Mouse (Mus musculus) lung, postnatal 10 days (tissue): ENCODE measurements at regions not wholly inside any gene's neighbourhood (a gene's known extent, or its start where the extent isn't known, plus 50 kb on each side); places are given as distances from the start of the nearest gene placed in this dataset.
"Not testable (repeated sequence)": the region's sequence is repeated elsewhere in the genome, so short reads cannot be mapped to it uniquely, and the experiment has no call there.

Experiments used
- DNase-seq: peaks from one replicate; pipeline ENCODE4 v3.0.0; 2021

DNA sequence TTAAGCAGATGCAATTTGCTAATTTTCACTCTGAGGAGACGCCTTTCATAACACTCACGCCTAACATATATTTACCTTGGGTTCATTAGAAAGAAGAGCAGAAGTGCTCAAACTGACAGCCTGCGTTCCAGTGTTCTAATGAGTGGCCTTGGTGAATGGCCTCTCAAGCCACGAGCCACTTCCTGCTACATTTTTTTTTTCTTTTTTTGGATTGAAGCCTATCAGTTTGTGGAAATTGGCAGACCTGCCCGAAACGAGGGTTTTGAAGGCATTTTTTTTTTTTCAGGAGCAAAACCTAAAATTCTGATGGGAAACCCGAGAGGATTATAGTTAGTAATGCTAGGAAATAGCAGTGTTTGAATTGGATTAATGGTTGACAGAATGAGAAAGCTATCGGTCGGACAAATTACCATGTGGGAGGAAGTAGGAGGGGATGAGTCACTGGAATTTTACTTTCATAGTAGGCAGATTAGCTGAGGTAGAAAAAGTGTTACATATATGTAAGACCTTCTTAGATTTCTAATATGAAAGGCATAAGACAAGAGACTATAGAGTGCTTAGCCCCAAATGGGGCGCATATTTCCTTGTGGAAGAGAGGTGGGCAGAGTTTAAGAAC, 113.7 kb upstream of the Cwc22 start:
- peak; percentile 25 for DNase-seq

DNA sequence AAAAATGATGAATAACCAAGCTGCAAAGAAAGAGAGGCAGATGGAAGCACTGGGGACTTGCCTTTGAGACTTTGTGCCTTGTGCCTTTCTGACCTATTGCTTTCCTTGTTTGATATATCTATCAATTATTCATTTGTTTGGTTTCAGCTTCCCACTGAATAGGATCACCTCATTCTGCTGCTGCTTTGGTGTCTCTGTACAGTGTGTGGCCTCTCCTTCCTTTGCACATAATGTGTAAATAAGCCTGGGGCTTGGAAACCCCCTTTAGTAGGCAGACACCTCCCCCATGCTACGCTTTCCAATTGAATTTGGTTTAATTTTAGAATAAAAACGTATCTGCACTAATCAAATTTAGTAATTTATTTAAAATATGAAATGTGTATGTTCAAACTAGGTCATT, 112.8 kb upstream of the Cwc22 start:
- no peak for DNase-seq

DNA sequence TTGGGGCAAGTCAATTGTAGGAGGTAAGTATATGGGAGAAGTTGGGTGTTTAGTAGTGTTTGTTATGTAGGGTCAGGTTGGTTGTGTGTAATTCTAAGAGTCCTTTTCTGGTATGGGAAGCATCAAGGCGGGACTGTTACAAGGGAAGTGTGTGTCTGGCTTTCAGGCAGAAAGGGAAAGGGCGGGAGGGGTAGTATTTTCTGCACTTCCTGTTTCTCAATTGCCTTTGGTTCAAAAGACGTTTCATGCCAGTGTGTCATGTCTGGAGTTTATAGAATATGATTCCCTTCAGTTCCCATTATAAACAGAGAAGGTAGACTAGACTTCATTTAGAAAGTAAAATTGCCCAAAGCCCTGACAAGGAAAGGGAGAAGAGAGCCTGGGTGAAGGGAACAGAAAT, 107.7 kb upstream of the Cwc22 start:
- no peak for DNase-seq

DNA sequence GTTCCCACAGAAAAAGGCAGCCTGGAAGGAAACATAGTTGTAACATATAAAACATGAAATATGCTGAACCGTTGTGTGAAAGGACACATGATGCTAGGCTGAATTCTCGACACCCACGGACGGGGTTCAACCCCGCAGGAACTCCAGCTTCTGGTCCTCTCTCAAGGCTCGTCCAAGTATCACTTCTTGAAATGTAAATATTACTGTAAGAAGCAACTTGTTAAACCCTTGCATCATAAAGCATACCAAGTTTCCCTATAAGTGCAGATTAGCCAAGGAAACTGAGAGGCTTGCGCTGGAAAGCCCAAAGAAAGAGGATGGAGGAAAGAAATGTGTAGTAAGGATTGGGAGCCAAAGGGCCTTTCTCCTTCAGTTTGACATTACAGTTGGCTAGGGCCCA, 104.4 kb upstream of the Cwc22 start:
- no peak for DNase-seq

DNA sequence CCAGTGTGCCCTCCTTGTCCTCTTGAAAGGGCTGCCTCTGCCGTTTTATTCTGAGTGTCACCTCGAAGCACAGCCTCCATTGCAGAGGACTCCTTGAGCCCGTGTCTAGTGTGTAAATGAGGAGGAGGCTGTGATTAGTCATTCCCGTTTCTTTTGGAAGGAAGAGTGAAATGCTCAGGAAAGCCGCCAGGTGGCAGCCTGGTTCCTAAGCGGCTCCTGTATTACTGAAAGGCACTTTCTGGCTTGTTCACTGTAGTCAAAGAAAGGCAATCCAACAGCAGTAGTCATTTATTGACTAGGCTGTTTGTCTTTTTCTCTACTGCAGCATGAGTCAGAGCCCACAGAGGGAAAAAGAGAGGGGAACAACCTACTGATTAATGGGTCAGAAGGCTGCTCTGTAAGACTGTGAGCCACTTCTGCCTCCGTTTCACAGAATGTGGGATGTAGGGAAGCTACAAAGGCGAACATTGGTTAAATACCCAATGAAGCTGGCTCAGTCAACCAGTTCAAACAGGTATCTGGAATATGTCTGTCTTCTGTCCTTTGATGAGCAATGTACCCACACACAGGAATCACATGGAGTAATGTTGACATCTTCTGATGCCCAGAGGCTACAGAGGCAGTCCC, 103.2 kb upstream of the Cwc22 start:
- peak; percentile 87 for DNase-seq

DNA sequence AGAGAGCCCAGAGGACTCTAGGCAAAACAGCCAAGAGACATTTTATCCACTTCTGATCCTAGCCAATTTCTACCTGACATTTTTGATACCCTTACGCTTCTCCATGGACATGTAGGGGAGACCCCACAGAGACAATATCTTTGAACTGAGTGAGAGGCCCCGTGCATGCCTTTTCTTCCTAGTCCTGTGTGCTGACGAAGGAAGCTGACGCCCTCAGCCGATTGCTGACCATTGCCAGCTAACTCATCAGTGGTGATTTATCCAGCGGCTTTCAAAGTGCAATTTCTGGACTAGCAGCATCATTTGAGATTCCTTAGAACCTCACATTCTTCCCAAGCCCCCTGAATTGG, 102.5 kb upstream of the Cwc22 start:
- no peak for DNase-seq

DNA sequence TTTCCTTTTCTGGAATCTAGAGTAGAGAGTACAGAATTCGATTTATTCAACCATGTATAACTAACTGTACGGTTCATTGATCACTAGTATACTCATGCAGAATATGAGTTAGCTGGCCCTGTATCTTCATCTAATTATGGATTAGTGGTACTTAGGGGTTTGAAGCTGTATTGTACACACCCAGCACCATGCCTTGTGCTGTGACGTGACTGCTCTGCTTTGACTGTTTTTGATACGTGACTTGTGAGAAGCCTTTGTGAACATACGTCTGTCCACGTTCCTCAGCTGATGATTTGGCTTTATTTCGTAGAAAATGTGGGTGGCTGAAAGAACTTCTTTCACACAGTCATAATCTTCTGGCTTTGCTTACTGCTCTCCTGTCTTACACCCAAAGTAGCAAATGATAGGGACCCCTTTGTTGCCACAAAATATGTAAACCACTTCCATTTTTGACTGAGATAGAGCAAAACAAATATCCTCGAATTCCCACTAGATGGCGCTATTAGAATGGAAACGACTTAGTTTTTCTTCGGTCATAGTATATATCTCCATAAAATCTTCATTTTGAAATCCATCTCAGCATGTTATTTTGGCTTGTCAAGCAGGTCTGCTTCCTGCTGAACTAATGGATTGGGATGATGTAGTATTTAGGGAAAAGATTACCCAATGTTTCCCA, 102.0 kb upstream of the Cwc22 start:
- peak; percentile 14 for DNase-seq

DNA sequence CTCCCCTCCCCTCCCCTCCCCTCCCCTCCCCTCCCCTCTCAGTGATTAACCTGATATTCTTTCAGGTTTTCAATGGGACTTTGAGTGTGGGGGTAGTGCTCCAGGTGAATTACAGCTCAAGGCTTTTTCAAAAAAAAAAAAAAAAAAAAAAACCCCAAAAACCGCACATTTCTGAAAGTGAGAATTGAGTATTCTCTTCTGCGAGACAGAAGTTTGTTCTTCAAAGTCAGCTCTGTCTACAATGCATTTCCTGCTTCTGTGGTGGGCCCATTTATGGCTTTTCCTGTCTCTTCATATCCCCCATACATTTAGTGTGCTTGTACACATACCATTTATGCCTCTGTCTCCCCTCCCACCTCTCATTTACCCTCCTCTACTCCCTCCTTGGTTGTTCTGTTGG, 81.1 kb upstream of the Cwc22 start:
- DNase-seq = no peak

DNA sequence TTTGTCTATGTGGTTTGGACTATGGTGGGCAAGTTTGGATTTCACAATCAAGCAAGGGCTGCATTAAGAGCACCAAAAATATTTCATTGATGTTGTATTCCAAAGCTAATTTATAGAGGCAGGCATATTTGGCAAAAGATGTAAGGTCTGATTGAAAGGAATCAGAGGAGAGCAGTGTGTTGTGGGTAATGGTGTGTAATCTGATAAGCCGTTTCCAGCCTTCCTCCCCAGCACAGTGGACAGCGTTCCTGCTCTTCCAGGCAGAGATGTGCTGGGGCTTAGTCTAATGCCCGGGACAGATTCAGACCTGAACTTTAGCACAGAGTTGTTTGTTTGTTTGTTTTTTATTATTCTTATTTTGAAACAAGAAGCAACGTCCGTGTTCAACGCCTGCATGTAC, 80.6 kb upstream of the Cwc22 start:
- DNase-seq = no peak

DNA sequence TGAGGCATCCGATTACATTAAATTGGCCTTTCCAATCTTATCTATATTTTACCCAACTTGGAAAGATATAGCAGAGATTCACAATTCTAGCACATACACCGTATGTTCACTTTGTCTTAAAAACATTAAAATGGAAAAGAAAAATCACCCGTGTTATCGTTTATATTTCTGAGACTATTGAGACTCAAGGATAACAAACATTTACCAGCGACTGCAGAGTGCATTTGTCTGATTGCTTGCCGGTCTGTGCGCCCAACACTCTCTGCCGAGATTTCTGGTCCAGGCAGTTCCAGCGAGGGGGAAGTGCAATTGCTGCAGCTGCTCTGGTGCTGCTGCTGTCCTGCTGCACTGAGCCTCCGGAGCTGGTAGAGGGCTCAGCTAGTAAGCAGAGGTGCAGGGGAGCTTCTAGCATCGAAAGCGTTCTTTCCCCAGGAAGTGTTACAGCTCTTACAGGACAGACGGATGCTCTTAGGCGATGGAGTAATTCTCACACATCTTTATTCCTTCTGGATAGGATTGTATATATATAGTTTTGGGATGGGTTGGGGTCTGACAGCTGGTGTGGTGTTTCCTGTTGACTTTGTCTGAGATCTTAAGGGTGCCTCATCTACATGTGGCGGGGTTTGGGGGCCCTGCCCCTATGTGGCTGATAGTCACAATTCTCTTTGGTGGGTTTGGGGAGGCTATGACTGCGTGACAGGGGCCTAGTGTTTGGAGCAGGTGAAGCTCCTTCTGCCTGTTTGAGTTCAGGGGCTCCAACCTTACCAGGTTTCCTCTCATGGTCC, 79.7 kb upstream of the Cwc22 start:
- DNase-seq = no peak

DNA sequence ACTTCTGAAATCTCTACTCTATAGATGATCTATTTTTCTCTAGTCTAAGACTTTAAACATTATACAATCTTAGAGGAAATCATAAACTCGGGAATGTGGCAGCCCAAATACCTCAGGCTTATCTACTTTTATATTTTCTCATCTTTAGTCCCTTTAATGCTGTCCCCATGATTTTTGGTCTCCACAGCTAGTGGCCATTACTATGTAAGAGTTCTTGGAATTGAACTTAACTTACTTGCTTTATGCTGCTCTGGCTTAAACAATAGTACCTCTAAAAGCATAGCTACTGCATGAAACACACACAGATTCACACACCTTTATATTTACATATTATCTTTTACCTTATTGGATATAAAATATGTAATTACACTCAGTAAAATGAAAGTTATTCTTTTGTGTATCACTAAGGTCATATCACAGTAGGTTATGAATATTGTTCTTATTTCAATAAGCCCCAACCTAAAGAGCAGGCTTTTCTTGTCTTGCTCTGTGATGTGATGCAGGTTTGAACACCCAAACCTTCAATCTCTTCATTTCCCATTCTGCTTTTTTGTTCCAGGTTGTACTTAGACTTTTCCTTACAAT, 78.9 kb upstream of the Cwc22 start:
- DNase-seq = no peak

DNA sequence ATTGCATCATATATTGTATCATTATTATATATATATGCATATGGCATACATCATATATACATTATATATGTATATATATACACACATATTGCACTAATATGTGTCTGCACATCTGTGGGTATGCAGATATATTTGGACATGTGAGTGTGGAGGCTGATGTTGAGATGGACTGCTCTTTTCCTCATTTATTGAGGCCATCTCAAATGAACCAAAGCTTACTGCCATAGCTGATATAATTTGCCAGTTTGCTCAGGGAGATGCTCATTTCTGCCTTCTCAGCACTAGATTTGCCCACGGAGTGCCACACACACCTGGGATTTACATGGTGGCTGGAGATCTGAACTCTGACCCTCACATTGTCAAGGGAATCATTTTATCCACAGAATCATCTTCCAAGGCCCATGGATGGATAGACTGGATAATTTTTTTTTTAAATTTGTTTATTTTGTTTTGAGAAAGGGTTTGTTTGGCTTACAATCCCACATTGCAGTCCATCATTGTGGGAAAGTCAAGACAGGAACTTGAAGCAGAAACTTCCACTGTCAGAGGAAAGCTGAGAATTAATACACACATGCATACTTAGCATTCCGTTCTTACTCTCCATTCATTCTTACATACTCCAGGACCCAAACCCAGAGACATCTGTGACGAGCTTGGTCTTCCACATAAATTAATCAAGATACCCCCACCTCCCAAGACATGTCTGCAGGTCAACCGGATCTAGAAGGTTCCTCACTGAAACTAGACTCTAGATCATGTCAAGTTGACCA, 77.9 kb upstream of the Cwc22 start:
- no peak for DNase-seq

DNA sequence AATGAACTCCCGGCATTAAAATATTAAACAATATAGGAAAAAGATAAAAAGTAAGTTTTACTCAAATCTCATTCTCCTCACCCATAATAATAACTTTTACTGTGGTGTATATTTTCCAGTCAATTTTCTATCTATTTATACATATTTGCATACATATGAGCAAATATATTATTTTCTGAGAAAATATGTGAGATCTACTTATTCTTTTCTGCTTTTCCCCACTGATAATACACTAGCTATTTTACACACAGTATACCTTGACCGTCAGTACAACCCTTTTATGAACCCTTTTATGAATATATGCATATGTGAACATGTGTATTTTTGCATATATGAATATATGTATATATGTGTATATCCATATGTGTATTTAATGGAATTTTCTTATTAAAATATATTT, 77.2 kb upstream of the Cwc22 start:
- no peak for DNase-seq

DNA sequence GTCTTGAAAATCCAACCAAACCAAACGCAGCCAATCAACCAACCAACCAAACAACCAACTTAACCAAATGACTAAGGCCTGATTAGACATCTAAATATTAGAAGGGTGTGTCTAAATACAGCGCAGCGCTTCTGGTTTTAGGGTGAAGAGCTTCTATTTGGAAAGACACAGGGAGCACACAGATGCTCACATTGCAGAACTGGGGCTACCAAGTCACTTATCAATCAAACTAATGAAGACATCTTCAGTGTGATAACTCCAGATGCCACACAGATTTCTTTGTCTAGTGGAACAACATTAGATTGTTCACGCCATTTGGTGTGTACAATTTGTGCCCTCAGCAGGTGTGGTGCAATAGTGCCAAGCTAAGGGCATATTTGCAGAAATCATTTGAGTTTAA, 76.6 kb upstream of the Cwc22 start:
- DNase-seq = no peak

DNA sequence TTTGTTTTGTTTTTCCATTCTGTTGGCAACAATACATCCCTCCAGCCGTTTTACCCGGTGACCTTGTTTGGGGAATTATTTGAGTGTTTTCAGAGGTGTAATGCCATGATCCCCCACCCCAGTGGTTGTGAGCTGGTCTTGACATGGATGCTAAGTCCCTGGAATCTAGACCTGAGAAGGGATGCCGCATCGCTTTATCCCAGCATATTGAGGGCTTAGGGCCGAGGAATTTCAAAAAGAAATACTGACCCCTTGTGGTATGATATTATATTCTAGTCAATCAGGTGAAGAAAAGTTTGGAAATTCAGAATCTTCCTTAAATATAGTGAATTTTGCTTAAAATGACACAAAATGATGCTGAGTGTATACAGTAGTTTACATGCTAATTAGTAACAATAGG, 75.7 kb upstream of the Cwc22 start:
- DNase-seq = no peak

DNA sequence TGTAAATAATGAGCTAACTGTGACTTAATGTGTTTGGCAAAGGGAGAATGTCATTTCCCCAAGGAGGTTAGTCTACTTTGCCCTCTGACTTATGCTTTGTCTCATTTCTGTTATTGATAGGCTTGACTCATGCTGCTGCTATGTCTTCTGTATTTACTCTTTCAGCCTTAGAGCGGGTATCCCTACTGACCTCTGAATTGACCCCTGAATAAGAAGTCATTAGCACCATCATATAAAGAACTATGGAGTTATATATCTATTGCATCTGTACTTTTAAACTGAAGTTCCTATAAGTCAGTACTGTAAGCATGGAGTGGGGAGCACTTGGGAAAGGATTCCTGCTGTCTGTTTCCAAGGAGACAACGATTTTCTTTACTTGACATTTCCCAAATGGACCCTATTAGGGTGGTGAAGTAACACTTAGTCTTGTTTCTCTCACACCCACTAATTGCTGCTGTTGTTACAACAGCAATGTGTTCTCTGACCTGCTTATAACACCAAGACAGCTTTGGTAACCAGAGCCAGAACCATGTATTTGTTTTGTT, 75.3 kb upstream of the Cwc22 start:
- DNase-seq = no peak

DNA sequence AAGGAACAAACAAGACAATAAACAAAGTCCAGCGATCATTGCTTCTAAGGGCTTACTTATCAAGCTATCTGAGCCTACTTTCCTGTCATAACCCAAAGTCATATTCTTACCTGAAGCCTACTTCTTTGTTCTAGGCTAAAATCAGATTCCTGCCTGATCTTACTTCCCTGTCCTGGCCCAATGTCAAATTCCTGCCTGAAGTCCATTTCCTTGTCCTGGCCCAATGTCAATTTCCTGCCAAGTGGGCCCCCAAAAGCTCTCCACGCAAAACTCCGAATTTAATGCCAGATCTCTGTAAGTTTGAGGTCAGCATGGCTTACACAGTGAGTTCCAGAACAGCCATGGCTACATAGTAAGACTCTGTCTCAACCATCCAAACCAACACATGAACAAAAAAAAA, 74.3 kb upstream of the Cwc22 start:
- no peak for DNase-seq

DNA sequence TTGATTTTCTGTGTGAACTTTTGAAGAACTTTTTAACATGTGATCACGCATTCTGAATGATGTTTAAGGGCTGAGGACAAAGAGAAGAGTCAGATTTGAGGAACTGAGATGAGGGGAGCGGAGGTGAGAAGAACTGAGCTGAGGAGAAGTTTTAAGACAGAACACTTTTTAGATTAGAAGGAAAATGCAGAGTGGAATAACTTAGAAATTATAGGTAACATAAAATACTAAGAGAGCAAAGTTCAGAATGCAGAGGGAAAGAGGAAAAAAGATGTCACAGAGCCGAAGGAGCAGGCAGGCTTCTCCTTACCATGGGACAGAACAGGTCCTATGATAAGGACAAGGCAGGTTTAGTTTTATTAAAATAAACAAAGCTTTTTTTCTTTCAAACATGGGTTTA, 73.7 kb upstream of the Cwc22 start:
- DNase-seq = no peak

DNA sequence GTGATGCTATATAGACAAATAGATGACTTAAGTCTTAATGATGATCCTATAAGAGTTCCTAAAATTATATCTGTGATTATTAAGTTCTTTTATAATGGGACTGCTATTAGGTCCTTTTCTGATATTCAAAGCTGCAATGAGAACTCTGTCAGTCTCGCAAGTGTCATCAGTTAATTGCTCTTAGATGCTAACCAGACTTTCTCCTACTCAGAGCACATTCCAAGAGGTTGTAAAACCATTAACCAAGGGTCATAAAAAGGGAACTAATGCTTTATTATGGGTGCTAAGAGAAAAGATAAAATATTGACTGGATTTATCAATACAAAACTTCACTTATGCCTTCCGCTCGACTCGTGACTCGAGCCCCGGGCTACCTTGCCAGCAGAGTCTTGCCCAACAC, 66.3 kb upstream of the Cwc22 start:
- not testable (repeated sequence) for DNase-seq

DNA sequence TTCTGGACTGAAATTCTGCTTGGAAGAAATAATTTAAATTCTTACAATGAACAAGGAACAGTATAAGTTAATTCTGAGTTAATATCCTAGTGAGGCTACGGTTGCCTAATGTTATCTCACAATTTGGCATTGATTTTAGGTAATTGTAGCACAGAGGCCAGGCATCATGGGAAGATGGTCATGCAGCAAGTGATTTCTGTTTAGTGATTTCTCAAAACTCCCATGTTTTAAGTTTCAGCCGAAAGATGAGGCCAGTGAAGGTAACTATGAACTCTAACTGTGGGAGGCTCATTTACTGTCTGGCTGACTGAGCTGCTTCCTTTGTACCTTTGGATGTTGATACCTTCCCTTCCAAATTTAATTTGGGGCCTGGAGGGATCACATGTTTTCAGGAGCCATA, 65.6 kb upstream of the Cwc22 start:
- no peak for DNase-seq

DNA sequence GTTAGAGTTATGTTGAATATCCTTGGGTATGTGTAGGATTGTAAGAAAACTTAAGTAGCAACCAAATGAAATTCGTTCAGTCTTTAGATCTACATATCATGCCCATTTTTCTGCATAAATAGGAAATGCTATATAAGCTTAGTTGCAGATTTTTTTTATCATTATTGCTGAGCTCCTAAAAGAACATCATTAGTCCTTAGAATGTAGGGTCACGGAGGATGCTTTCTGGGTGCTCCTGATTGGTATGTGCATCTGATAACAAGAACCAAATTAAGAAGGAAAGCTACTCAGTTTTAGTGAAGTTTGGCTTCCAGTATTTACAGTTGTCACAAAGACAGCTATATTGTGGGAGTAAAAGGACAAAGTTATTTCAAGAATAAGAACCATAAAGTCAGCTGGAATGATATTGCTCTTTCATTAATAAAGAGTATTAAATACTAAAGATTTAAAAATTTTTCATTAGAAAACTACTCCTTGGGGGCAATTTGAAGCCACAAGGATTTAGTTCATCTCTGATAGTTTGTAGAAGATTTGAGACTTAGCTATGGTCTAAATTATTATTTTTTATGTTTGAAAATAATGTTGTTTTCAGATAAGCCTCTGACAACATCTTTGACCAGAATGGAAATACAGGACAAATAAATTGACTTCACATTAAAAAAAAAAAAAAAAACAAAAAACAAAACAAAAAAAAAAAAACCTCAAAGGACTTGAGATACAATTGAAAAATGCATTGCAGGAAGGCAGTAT, 65.1 kb upstream of the Cwc22 start:
- no peak for DNase-seq
